Mouse (Mus musculus) MEL (cell line): ENCODE measurements at regions not wholly inside any gene's neighbourhood (a gene's known extent, or its start where the extent isn't known, plus 50 kb on each side); places are given as distances from the start of the nearest gene placed in this dataset.

Source experiments
- DNase-seq: peaks from one replicate; pipeline ENCODE4 v3.0.0; 2011; ENCODE audit warnings: low read depth, low spot score
- H3K27ac ChIP-seq: 2 replicates; pipeline ENCODE4 v1.5.1; 2012; ENCODE audit warnings: low read depth, mild to moderate bottlenecking, control low read depth, low read length, moderate library complexity; ENCODE audit not compliant: control insufficient read depth
- H3K27me3 ChIP-seq, 2 experiments: fragments of 150-350 bp in 1 of 2; sonication (generic) in 1 of 2; 2 replicates each; pipeline ENCODE4 v1.6.1; 2012; ENCODE audit warnings: low read length in 2 of 2, mild to moderate bottlenecking in 2 of 2, improper control_type of control experiment in 1 of 2, moderate library complexity in 1 of 2; ENCODE audit not compliant: insufficient read depth in 2 of 2, control insufficient read depth in 1 of 2
- H3K36me3 ChIP-seq, 2 experiments: 2 replicates each; pipeline ENCODE4 v1.6.1; 2012 to 2014; ENCODE audit warnings: low read length in 2 of 2, improper control_type of control experiment in 1 of 2, inconsistent platforms in 1 of 2, mild to moderate bottlenecking in 1 of 2; ENCODE audit not compliant: insufficient read depth in 2 of 2, control insufficient read depth in 1 of 2
- H3K4me1 ChIP-seq, 2 experiments: fragments of 150-350 bp in 1 of 2; sonication (generic) in 1 of 2; 2 replicates each; pipeline ENCODE4 v1.6.1; 2012; ENCODE audit warnings: low read length in 2 of 2, improper control_type of control experiment in 1 of 2, mild to moderate bottlenecking in 1 of 2; ENCODE audit not compliant: insufficient read depth in 2 of 2, control insufficient read depth in 1 of 2
- H3K4me3 ChIP-seq, 2 experiments: fragments of 150-350 bp in 1 of 2; sonication (generic) in 1 of 2; 2 replicates each; pipeline ENCODE4 v1.5.1; 2012; ENCODE audit warnings: low read depth in 2 of 2, low read length in 2 of 2, mild to moderate bottlenecking in 2 of 2, moderate library complexity in 2 of 2, control low read depth in 1 of 2, improper control_type of control experiment in 1 of 2; ENCODE audit not compliant: control insufficient read depth in 1 of 2, insufficient read depth in 1 of 2
- H3K79me2 ChIP-seq: 2 replicates; pipeline ENCODE4 v1.6.1; 2012; ENCODE audit warnings: mild to moderate bottlenecking, low read length, moderate library complexity; ENCODE audit not compliant: control insufficient read depth, poor library complexity, insufficient read depth
- H3K9ac ChIP-seq: 2 replicates; pipeline ENCODE4 v1.6.1; 2012; ENCODE audit warnings: low read depth, mild to moderate bottlenecking, control low read depth, low read length, moderate library complexity; ENCODE audit not compliant: control insufficient read depth, poor library complexity, severe bottlenecking
- H3K9me3 ChIP-seq: fragments of 150-350 bp; sonication (generic); replicated peaks from 2 replicates; pipeline ENCODE4 v1.6.1; 2012; ENCODE audit warnings: mild to moderate bottlenecking, low read length, improper control_type of control experiment, moderate library complexity; ENCODE audit not compliant: insufficient read depth
- CHD1 ChIP-seq: IDR thresholded peaks from 2 replicates; pipeline ENCODE4 v1.6.1; 2012; ENCODE audit warnings: low read depth, mild to moderate bottlenecking, inconsistent platforms, low read length, improper control_type of control experiment
- E2F4 ChIP-seq: IDR thresholded peaks from 2 replicates; pipeline ENCODE4 v1.6.1; 2011; ENCODE audit warnings: low read depth, low read length, improper control_type of control experiment, borderline replicate concordance
- EP300 ChIP-seq, 2 experiments: IDR thresholded peaks; 2 replicates each; pipeline ENCODE4 v1.6.1; 2011; ENCODE audit warnings: improper control_type of control experiment in 2 of 2, low read length in 2 of 2, low read depth in 1 of 2, mild to moderate bottlenecking in 1 of 2
- GATA1 ChIP-seq: IDR thresholded peaks from 2 replicates; pipeline ENCODE4 v1.6.1; 2011; ENCODE audit warnings: low read depth, low read length, improper control_type of control experiment
- HCFC1 ChIP-seq: IDR thresholded peaks from 2 replicates; pipeline ENCODE4 v1.6.1; 2012; ENCODE audit warnings: low read depth, mild to moderate bottlenecking, inconsistent platforms, low read length, improper control_type of control experiment, moderate library complexity
- JUND ChIP-seq: IDR thresholded peaks from 2 replicates; pipeline ENCODE4 v1.6.1; 2011; ENCODE audit warnings: low read depth, mild to moderate bottlenecking, improper control_type of control experiment, low read length
- MAZ ChIP-seq: IDR thresholded peaks from 2 replicates; pipeline ENCODE4 v1.6.1; 2012; ENCODE audit warnings: low read depth, mild to moderate bottlenecking, inconsistent platforms, low read length, improper control_type of control experiment
- MEF2A ChIP-seq: IDR thresholded peaks from 2 replicates; pipeline ENCODE4 v1.6.1; 2014; ENCODE audit warnings: low read depth, mild to moderate bottlenecking, inconsistent platforms, low read length, improper control_type of control experiment; ENCODE audit not compliant: poor library complexity, insufficient replicate concordance, severe bottlenecking; ENCODE audit errors: extremely low read depth
- MXI1 ChIP-seq: IDR thresholded peaks from 2 replicates; pipeline ENCODE4 v1.6.1; 2011; ENCODE audit warnings: mild to moderate bottlenecking, low read depth, low read length, improper control_type of control experiment
- MYB ChIP-seq: IDR thresholded peaks from 2 replicates; pipeline ENCODE4 v1.6.1; 2011; ENCODE audit warnings: mild to moderate bottlenecking, low read depth, low read length, improper control_type of control experiment
- MYC ChIP-seq: IDR thresholded peaks from 2 replicates; pipeline ENCODE4 v1.6.1; 2011; ENCODE audit warnings: low read depth, mild to moderate bottlenecking, low read length, improper control_type of control experiment, moderate library complexity
- NRF1 ChIP-seq: IDR thresholded peaks from 2 replicates; pipeline ENCODE4 v1.6.1; 2014; ENCODE audit warnings: low read depth, mild to moderate bottlenecking, inconsistent platforms, low read length, improper control_type of control experiment, moderate library complexity; ENCODE audit not compliant: poor library complexity, insufficient read depth, severe bottlenecking
- POLR2A ChIP-seq, 2 experiments: IDR thresholded peaks; 2 replicates each; pipeline ENCODE4 v1.6.1; 2011 to 2012; ENCODE audit warnings: low read length in 2 of 2, mild to moderate bottlenecking in 2 of 2, control low read depth in 1 of 2, improper control_type of control experiment in 1 of 2, low read depth in 1 of 2, moderate library complexity in 1 of 2; ENCODE audit not compliant: control insufficient read depth in 1 of 2, insufficient read depth in 1 of 2, poor library complexity in 1 of 2
- POLR2AphosphoS5 ChIP-seq: IDR thresholded peaks from 2 replicates; pipeline ENCODE4 v1.6.1; 2012; ENCODE audit warnings: low read depth, borderline replicate concordance, mild to moderate bottlenecking, inconsistent platforms, low read length, moderate library complexity, mixed read lengths
- RAD21 ChIP-seq: IDR thresholded peaks from 2 replicates; pipeline ENCODE4 v1.6.1; 2011; ENCODE audit warnings: mild to moderate bottlenecking, low read depth, low read length, improper control_type of control experiment
- RCOR1 ChIP-seq: IDR thresholded peaks from 2 replicates; pipeline ENCODE4 v1.6.1; 2012; ENCODE audit warnings: low read depth, mild to moderate bottlenecking, inconsistent platforms, low read length, improper control_type of control experiment
- SIN3A ChIP-seq: IDR thresholded peaks from 2 replicates; pipeline ENCODE4 v1.6.1; 2012; ENCODE audit warnings: low read length, improper control_type of control experiment, inconsistent platforms
- SMC3 ChIP-seq: IDR thresholded peaks from 2 replicates; pipeline ENCODE4 v1.6.1; 2011; ENCODE audit warnings: low read depth, low read length, improper control_type of control experiment
- TCF12 ChIP-seq: IDR thresholded peaks from 2 replicates; pipeline ENCODE4 v1.6.1; 2014; ENCODE audit warnings: low read depth, mild to moderate bottlenecking, inconsistent platforms, low read length, improper control_type of control experiment, moderate library complexity
- UBTF ChIP-seq: IDR thresholded peaks from 2 replicates; pipeline ENCODE4 v1.6.1; 2012; ENCODE audit warnings: low read depth, mild to moderate bottlenecking, inconsistent platforms, low read length, improper control_type of control experiment, moderate library complexity, borderline replicate concordance; ENCODE audit not compliant: insufficient read depth
- USF1 ChIP-seq: IDR thresholded peaks from 2 replicates; pipeline ENCODE4 v1.6.1; 2014; ENCODE audit warnings: low read depth, mild to moderate bottlenecking, inconsistent platforms, low read length, improper control_type of control experiment, moderate library complexity
- ZMIZ1 ChIP-seq: IDR thresholded peaks from 2 replicates; pipeline ENCODE4 v1.6.1; 2012; ENCODE audit warnings: low read depth, mild to moderate bottlenecking, inconsistent platforms, low read length, improper control_type of control experiment, moderate library complexity

DNA sequence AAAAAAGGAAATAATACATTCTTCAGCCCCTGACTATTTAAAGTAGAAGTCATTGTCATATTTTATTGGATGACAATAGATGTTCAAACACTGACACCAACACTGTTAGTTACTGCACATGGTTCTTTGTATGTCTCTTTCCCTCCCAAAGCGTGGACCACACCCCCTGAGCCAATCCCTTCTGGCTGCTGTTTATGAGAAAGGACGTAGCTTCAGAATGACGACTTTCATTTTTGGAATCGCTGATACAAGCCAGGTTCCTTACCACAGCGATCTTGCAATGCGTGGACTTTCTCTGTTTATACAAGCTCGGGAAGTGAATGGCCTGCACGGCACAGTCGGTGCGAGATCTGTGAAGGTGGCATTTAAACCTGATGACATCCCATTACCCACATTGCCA is 66.1 kb upstream of the Tgfbr2 start:
- Histone ChIP-seq H3K9me3 (no peaks in the 10 kb centered on the region), H3K36me3 (no peaks in the 10 kb centered on the region), H3K79me2 (no peaks in the 10 kb centered on the region), H3K4me3 (no peak overlapping the region), H3K27ac (no peak overlapping the region), H3K9ac (no peak overlapping the region), H3K4me1 (no peaks in the 10 kb centered on the region), H3K27me3 (no peaks in the 10 kb centered on the region)
- no peak for DNase-seq
- TF ChIP-seq MYC (no peak), USF1 (no peak), POLR2A (IDR thresholded peaks at IDR 0.05; ENCODE audit: control insufficient read depth in 1 of 2, insufficient read depth in 1 of 2, low read depth in 1 of 2, low read length in 2 of 2, poor library complexity in 1 of 2) (no peak), NRF1 (no peak), POLR2AphosphoS5 (no peak), E2F4 (no peak), SIN3A (no peak), ZMIZ1 (no peak), MAZ (no peak), CHD1 (no peak), GATA1 (no peak), MYB (no peak), TCF12 (no peak), JUND (no peak), UBTF (no peak), RAD21 (no peak), SMC3 (no peak), HCFC1 (no peak), MEF2A (no peak), MXI1 (no peak)
- TF ChIP-seq, all 39 proteins: peak for 0

GRCm38 (mm10) chr9:116236836-116237235 is 61.7 kb upstream of the Tgfbr2 start:
- Histone ChIP-seq H3K27ac (no peak overlapping the region), H3K4me1 (no peaks in the 10 kb centered on the region), H3K9me3 (no peaks in the 10 kb centered on the region), H3K79me2 (no peaks in the 10 kb centered on the region), H3K36me3 (no peaks in the 10 kb centered on the region), H3K4me3 (no peak overlapping the region), H3K9ac (no peak overlapping the region), H3K27me3 (no peaks in the 10 kb centered on the region)
- TF ChIP-seq EP300 (IDR thresholded peaks at IDR 0.05; ENCODE audit: low read depth in 1 of 2, low read length in 2 of 2): no peak
- TF ChIP-seq RAD21: no peak
- no peak for TF ChIP-seq MXI1
- no peak for TF ChIP-seq ZMIZ1
- TF ChIP-seq USF1: no peak
- no peak for TF ChIP-seq RCOR1
- no peak for DNase-seq
